Mouse (Mus musculus) hematopoietic multipotent progenitor cell, adult 10-12 weeks (in vitro differentiated cells): ENCODE measurements around the gene Il2ra. TPM values are rescaled to one million over a fixed set of nuclear protein-coding genes. Genes with fewer than 3 reads are reported as not detected.

ENCODE experiments used
- polyA plus RNA-seq: library from polyadenylated mRNA; stranded (reverse); fragments of >175 nt; gene quantifications from 2 replicates; pipeline ENCODE4 v1.2.3, GENCODE M21; 2012; ENCODE audit warnings: low replicate concordance

The Il2ra gene
- polyA plus RNA-seq: 1.1 and 1.3 TPM in 2 replicates

DNA sequence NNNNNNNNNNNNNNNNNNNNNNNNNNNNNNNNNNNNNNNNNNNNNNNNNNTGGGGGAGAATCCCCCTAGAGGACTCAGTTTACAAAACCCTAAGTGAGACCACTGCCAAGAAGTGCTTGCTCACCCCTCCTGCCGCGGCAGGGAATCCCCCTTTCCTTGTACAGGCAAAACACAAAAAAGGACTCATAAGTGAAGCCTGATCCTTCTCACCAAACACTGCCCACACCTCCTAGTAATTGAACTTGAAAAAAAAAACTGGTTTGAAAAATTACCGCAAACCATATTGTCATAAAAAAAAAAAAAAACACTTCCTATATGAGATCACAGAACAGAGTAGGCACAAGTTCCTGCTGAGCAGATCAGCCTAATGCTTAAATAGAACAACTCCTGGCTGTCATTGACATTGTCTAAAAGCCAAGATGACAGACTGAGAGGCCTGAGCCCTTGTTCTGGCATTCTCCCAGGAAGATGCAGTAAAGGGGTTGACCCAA lies at the start of gene Il2ra:
Il2ra (plus strand) TSS at position 357 of the 491 bp plus-strand sequence.

DNA sequence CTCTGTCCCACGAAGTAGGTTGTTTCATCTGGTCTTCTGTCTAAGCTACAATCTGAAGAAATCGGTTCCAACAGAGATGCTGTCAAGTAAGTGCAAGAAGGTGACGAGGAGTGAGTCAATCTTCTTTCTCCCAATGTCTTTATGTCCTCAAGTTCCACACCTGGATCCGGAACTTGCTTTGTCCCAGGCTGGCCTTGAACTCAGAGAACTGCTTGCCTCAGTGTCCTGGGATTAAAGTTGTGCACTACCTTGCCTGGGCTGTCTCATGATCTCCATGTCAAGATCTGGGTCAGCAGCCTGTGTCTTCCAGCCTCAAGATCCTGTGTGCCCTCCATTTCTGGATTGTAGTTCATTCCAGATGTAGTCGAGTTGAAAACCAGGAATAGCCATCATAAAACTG lies 38.6 kb upstream of the Il2ra start, which contains the start of gene Rbm17:
Rbm17 (minus strand) TSS at position 101 of the 400 bp plus-strand sequence.

DNA sequence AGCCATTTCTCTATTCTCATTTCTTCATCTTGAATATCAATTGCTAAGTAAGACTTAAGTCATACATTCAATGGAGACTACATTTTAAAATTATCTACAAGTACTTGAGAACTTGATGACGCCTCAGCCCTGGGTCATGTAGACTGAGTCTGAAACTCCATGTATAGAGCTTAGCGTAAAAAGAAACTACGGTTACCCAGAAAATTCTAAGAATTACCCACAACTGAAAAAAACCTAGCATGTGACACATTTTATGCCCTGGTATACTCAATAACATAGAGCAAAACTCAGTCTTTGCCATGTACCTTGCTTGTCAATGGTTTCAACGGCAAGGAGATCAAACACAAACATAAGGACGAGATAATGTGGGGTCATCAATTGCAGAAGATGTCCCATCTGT lies 16.7 kb upstream of the Il2ra start, which contains the start of gene Gm17490:
Gm17490 (minus strand) TSS at position 375 of the 400 bp plus-strand sequence.

DNA sequence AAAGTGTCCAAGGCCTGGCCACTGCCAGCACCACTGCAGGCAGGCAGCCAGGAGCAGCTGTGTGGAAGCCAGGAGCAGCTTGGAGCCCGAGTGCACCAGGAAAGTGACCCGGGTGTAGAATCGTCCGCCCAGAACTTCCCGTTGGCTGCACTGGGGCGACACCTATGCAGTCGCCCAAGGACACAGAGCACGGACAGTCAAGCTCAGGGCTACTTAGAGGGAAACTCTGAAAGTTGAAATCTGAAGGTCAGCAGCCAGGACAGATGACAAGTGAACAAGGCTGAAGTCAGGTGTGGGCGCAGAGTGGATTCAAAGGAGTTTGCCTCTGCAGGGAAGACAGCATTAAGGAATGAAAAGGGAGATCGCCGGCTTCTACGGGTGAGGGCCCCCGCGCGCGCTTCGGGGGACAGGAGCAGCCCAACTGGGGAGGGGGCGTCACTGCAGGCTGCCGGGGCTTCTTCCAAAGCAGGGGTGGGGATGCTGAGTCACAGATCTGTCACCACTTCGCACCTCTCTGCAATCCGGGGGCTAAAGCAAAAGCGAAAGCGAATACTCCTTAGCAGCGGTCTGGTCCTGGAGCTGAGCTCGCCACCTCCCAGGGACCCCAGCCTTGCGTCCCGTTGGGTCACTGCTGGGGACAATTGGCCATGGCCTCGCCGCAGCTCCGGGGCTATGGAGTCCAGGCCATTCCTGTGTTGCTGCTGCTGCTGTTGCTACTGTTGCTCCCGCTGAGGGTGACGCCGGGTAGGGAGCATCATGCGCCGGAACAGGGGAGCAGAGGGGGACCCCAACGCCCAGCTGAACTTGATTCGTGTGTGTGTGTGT lies 62.8 kb downstream of the Il2ra start, which contains the start of gene Il15ra:
Il15ra (plus strand) TSS at position 90 of the 825 bp plus-strand sequence.

Other genes starting within 250 kb of the Il2ra start
- gene Pfkfb3, start 88.7 kb upstream of the Il2ra start, polyA plus RNA-seq: 10.9 and 11.7 TPM in 2 replicates
- 42.8 and 55.9 TPM in 2 replicates for gene Rbm17, start 38.7 kb upstream of the Il2ra start, polyA plus RNA-seq
- not detected in 2 replicates for gene Gm17490, start 16.5 kb upstream of the Il2ra start, polyA plus RNA-seq
- 6.4 and 12.6 TPM in 2 replicates for gene Il15ra, start 62.5 kb downstream of the Il2ra start, polyA plus RNA-seq
- 15.3 and 23.0 TPM in 2 replicates for gene Fbh1, start 134.8 kb downstream of the Il2ra start, polyA plus RNA-seq
- gene Ankrd16, start 135.1 kb downstream of the Il2ra start, polyA plus RNA-seq: 14.3 and 34.4 TPM in 2 replicates